Mouse (Mus musculus): ENCODE measurements around the gene Ccdc88b. TPM values are rescaled to one million over a fixed set of nuclear protein-coding genes. Genes with fewer than 3 reads are reported as not detected.
A peak's percentile ranks its signal among the peaks of the same experiment; 100 is the strongest.

Gene Ccdc88b
- total and polyA plus RNA-seq, 2 experiments, result 1.4 to 1.9 TPM

DNA sequence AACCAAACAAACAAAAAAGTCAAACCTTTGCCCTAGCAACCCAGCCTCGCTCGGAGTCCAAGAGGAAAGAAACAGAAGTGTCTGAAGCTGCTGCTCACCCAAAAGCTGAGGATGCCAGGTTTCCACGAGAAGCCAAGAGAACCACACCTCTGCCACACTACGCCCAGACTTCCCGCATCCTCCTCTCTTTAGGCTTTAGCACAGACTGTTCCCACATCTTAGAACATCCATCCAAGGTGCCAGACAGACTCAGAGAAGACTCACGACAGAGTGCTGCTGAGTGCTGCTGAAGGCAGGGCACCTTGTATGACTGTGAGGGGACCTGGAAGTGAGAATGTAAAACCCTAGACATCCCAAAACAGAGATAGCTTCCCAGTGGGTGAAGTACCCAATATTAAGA, 17.8 kb upstream of the Ccdc88b start:
- H3K4me1 ChIP-seq (ENCODE audit: control insufficient read depth, insufficient read depth, low read length), result peaks cover 7% of the 10 kb centered on the region; the same call in 1 of the 2 replicates
- no peak for DNase-seq (ENCODE audit: extremely low read depth, low read depth, low spot score)
- TF ChIP-seq CTCF (IDR thresholded peaks at IDR 0.05; ENCODE audit: low read depth, low read length), result no peak
- no peak for TF ChIP-seq POLR2A (IDR thresholded peaks at IDR 0.05; ENCODE audit: extremely low read depth, insufficient read depth, low read length)
- H3K9ac ChIP-seq (ENCODE audit: low read depth, low read length), result no peak overlapping the region
- no peaks in the 10 kb centered on the region for H3K79me2 ChIP-seq (ENCODE audit: control insufficient read depth, insufficient read depth, low read length)
- 86% methylated on average over 6 of the region's 6 CpGs for WGBS
- H3K4me3 ChIP-seq (ENCODE audit: insufficient read depth, low read depth, low read length), result no peak overlapping the region
- H3K27ac ChIP-seq (replicated peaks; ENCODE audit: insufficient read depth, low read depth, low read length), result no peak overlapping the region
- no peaks in the 10 kb centered on the region for H3K36me3 ChIP-seq (ENCODE audit: control insufficient read depth, insufficient read depth, low read length)
- H3K27me3 ChIP-seq (ENCODE audit: control insufficient read depth, insufficient read depth, low read length), result no peaks in the 10 kb centered on the region

DNA sequence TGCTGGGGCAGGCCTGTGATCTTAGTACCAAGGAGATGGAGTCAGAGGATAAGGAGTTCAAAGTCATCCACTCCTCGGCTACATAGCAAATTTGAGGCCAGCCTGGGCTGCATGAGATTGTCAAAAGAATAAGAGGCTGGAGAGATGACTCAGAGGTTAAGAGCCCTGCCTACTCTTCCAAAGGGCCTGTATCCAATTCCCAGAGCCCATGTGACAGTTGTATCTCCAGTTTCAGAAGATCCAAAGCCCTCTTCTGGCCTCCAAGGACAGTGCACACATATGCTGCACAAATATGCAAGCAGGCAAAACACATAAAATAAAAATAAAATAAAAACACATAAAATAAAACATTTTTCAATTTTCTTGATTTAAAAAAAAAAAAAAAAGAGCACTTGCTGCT, 16.2 kb upstream of the Ccdc88b start:
- Histone ChIP-seq H3K27ac (replicated peaks; ENCODE audit: insufficient read depth, low read depth, low read length) (no peak overlapping the region), H3K36me3 (ENCODE audit: control insufficient read depth, insufficient read depth, low read length) (no peaks in the 10 kb centered on the region), H3K79me2 (ENCODE audit: control insufficient read depth, insufficient read depth, low read length) (no peaks in the 10 kb centered on the region), H3K9ac (ENCODE audit: low read depth, low read length) (no peak overlapping the region), H3K4me1 (ENCODE audit: control insufficient read depth, insufficient read depth, low read length) (peaks cover 7% of the 10 kb centered on the region; the same call in 1 of the 2 replicates), H3K27me3 (ENCODE audit: control insufficient read depth, insufficient read depth, low read length) (no peaks in the 10 kb centered on the region), H3K4me3 (ENCODE audit: insufficient read depth, low read depth, low read length) (no peak overlapping the region)
- no peak for DNase-seq (ENCODE audit: extremely low read depth, low read depth, low spot score)
- no peak for TF ChIP-seq POLR2A (IDR thresholded peaks at IDR 0.05; ENCODE audit: extremely low read depth, insufficient read depth, low read length)
- TF ChIP-seq CTCF (IDR thresholded peaks at IDR 0.05; ENCODE audit: low read depth, low read length), result no peak
- WGBS, result 91% methylated on average over 1 of the region's 1 CpGs

DNA sequence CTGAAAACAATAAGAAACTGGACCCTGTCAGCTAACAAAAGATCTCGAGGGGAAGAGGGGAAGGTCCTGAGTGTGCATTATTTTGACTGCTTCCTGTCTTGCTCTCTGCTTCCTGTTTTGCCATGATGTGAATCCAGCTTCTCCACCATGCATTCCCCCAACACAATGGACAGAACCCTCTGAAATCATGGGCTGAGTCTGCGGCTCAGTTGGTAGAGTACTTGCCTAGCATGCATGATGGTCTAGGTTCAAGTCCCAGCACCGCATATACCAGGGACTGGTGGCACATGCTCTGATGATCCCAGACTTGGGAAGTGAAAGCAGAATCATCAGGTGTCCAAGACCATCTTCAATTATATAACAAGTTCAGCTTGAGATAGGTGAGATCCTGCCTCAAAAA, 14.7 kb upstream of the Ccdc88b start:
- no peaks in the 10 kb centered on the region for H3K27me3 ChIP-seq (ENCODE audit: control insufficient read depth, insufficient read depth, low read length)
- no peak for TF ChIP-seq CTCF (IDR thresholded peaks at IDR 0.05; ENCODE audit: low read depth, low read length)
- no peak for TF ChIP-seq POLR2A (IDR thresholded peaks at IDR 0.05; ENCODE audit: extremely low read depth, insufficient read depth, low read length)

DNA sequence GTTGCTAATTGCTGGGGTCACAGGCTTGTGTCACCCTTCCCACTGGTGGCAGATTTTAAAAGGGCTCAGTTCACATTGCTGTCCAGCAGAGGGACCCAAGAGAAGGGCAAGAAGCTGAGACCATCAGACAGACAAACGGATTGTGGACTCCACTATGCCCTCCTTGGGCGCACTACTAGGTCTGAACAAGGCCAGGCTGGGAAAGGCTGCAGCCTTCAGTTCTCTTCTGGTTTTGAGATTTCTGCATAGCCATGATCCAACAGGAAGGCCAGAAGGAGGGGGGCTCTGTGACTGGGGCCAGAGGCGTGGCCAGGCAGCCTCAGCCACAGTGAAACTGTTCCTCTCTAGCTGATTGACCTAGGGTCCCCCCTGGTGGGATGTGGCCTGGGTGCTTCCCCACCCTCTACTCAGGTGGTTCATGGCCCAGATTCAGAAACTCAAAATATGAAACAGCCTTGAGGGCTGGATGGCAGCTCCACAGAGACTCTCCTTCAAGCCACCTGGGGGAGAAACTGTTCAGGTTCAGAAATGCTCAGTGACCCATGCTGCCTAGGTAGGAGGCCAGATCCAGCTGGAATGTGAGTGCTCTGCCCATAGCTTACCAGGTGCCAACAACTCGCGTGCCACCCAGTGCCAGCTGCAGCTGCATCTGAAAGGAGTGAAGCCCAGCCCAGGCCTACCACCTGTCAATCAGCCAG, 13.7 kb upstream of the Ccdc88b start:
- Histone ChIP-seq H3K4me3 (ENCODE audit: insufficient read depth, low read depth, low read length) (no peak overlapping the region), H3K4me1 (ENCODE audit: control insufficient read depth, insufficient read depth, low read length) (peaks cover 7% of the 10 kb centered on the region; the same call in 1 of the 2 replicates), H3K79me2 (ENCODE audit: control insufficient read depth, insufficient read depth, low read length) (no peaks in the 10 kb centered on the region), H3K9ac (ENCODE audit: low read depth, low read length) (peak overlapping the region; percentile 36; the same call in 1 of the 2 replicates), H3K27ac (replicated peaks; ENCODE audit: insufficient read depth, low read depth, low read length) (peak overlapping the region; percentile 56), H3K27me3 (ENCODE audit: control insufficient read depth, insufficient read depth, low read length) (no peaks in the 10 kb centered on the region), H3K36me3 (ENCODE audit: control insufficient read depth, insufficient read depth, low read length) (no peaks in the 10 kb centered on the region)
- peak; percentile 46 for DNase-seq (ENCODE audit: extremely low read depth, low read depth, low spot score)
- 64% methylated on average over 5 of the region's 5 CpGs for WGBS
- TF ChIP-seq CTCF (IDR thresholded peaks at IDR 0.05; ENCODE audit: low read depth, low read length), result peak; percentile 70
- TF ChIP-seq POLR2A (IDR thresholded peaks at IDR 0.05; ENCODE audit: extremely low read depth, insufficient read depth, low read length), result no peak

More for the DNA sequence above, 14.7 kb upstream of the Ccdc88b start:
- H3K27ac ChIP-seq (replicated peaks; ENCODE audit: insufficient read depth, low read depth, low read length), result no peak overlapping the region
- no peak overlapping the region for H3K9ac ChIP-seq (ENCODE audit: low read depth, low read length)
- peaks cover 7% of the 10 kb centered on the region; the same call in 1 of the 2 replicates for H3K4me1 ChIP-seq (ENCODE audit: control insufficient read depth, insufficient read depth, low read length)
- 74% methylated on average over 3 of the region's 3 CpGs for WGBS
- H3K4me3 ChIP-seq (ENCODE audit: insufficient read depth, low read depth, low read length), result no peak overlapping the region
- H3K36me3 ChIP-seq (ENCODE audit: control insufficient read depth, insufficient read depth, low read length), result no peaks in the 10 kb centered on the region
- peak; percentile 14 for DNase-seq (ENCODE audit: extremely low read depth, low read depth, low spot score)
- no peaks in the 10 kb centered on the region for H3K79me2 ChIP-seq (ENCODE audit: control insufficient read depth, insufficient read depth, low read length)

DNA sequence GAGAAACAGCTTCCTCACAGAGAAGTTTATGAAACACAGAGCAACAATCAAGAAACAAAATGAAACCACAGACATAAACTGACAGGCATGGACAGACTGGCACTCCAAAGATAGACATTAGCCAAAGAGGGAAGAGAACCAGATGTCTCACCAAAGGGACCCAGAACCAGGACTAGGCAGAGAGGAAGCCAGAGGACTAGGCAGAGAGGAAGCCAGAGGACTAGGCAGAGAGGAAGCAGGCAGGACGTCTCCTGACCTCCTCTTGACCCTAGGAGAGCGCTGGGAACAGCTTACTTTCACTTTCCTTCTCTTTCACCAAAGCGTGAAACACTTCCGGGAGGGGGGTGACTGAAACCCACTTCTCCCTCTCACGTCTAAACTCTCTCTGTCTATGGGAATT, 11.3 kb upstream of the Ccdc88b start:
- Histone ChIP-seq H3K4me3 (ENCODE audit: insufficient read depth, low read depth, low read length) (peak overlapping the region; percentile 24; the same call in 1 of the 2 replicates), H3K27ac (replicated peaks; ENCODE audit: insufficient read depth, low read depth, low read length) (peak overlapping the region; percentile 8; the same call in 1 of the 2 replicates), H3K9ac (ENCODE audit: low read depth, low read length) (no peak overlapping the region), H3K79me2 (ENCODE audit: control insufficient read depth, insufficient read depth, low read length) (no peaks in the 10 kb centered on the region), H3K36me3 (ENCODE audit: control insufficient read depth, insufficient read depth, low read length) (no peaks in the 10 kb centered on the region), H3K27me3 (ENCODE audit: control insufficient read depth, insufficient read depth, low read length) (no peaks in the 10 kb centered on the region), H3K4me1 (ENCODE audit: control insufficient read depth, insufficient read depth, low read length) (peaks cover 7% of the 10 kb centered on the region; the same call in 1 of the 2 replicates)
- 6% methylated on average over 5 of the region's 5 CpGs for WGBS
- no peak for TF ChIP-seq POLR2A (IDR thresholded peaks at IDR 0.05; ENCODE audit: extremely low read depth, insufficient read depth, low read length)
- TF ChIP-seq CTCF (IDR thresholded peaks at IDR 0.05; ENCODE audit: low read depth, low read length), result no peak
- DNase-seq (ENCODE audit: extremely low read depth, low read depth, low spot score), result peak; percentile 63

DNA sequence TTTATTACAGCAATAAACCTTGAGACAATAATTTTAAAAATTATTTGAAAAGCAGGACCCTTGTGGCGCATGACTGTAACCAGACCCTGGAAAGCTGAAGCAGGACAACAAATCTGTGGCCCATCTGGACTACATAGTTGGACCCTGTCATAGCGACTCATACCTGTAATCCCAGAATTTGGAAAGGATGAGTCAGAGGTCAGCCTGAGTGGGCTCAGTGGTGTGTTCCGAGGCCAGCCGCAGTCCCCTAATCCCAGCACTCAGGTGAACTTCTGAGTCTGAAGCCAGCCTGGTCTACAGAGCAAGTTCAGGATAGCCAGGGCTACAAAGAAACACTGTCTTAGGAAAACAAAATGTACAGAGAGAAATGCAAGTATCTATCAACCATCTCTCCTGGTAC, 3.4 kb upstream of the Ccdc88b start:
- H3K27me3 ChIP-seq (ENCODE audit: control insufficient read depth, insufficient read depth, low read length), result no peaks in the 10 kb centered on the region
- no peak overlapping the region for H3K27ac ChIP-seq (replicated peaks; ENCODE audit: insufficient read depth, low read depth, low read length)
- TF ChIP-seq POLR2A (IDR thresholded peaks at IDR 0.05; ENCODE audit: extremely low read depth, insufficient read depth, low read length) (no peak), CTCF (IDR thresholded peaks at IDR 0.05; ENCODE audit: low read depth, low read length) (no peak)
- no peak overlapping the region for H3K9ac ChIP-seq (ENCODE audit: low read depth, low read length)
- H3K36me3 ChIP-seq (ENCODE audit: control insufficient read depth, insufficient read depth, low read length), result no peaks in the 10 kb centered on the region
- DNase-seq (ENCODE audit: extremely low read depth, low read depth, low spot score), result no peak
- H3K4me1 ChIP-seq (ENCODE audit: control insufficient read depth, insufficient read depth, low read length), result no peaks in the 10 kb centered on the region
- no peak overlapping the region for H3K4me3 ChIP-seq (ENCODE audit: insufficient read depth, low read depth, low read length)
- H3K79me2 ChIP-seq (ENCODE audit: control insufficient read depth, insufficient read depth, low read length), result no peaks in the 10 kb centered on the region
- WGBS, result 96% methylated on average over 4 of the region's 4 CpGs
